Mouse (Mus musculus) embryonic facial prominence, embryonic 15.5 days (tissue): ENCODE measurements around the gene Il23a. TPM values are rescaled to one million over a fixed set of nuclear protein-coding genes. Genes with fewer than 3 reads are reported as not detected.

Experiments
- ATAC-seq: fragments of 200-750 bp; cut with Nextera tagmentation; 2 replicates; pipeline ENCODE4 v1.8.0; 2017; ENCODE audit warnings: low read depth, moderate TSS enrichment; ENCODE audit not compliant: insufficient number of reproducible peaks, low FRiP score, low TSS enrichment
- H3K27ac ChIP-seq: fragments of 300-500 bp; sonication (generic); replicated peaks from 2 replicates; pipeline ENCODE4 v1.5.1; 2015; ENCODE audit warnings: mild to moderate bottlenecking, inconsistent platforms
- H3K27me3 ChIP-seq: fragments of 300-500 bp; sonication (generic); 2 replicates; pipeline ENCODE4 v1.6.1; 2015; ENCODE audit warnings: inconsistent platforms
- H3K36me3 ChIP-seq: fragments of 300-500 bp; sonication (generic); 2 replicates; pipeline ENCODE4 v1.6.1; 2015; ENCODE audit warnings: mild to moderate bottlenecking, inconsistent platforms
- H3K4me1 ChIP-seq: fragments of 300-500 bp; sonication (generic); 2 replicates; pipeline ENCODE4 v1.6.1; 2015; ENCODE audit warnings: inconsistent platforms
- H3K4me2 ChIP-seq: fragments of 300-500 bp; sonication (generic); replicated peaks from 2 replicates; pipeline ENCODE4 v1.6.1; 2015; ENCODE audit warnings: mild to moderate bottlenecking, inconsistent platforms
- H3K4me3 ChIP-seq: fragments of 300-500 bp; sonication (generic); replicated peaks from 2 replicates; pipeline ENCODE4 v1.5.1; 2015; ENCODE audit warnings: mild to moderate bottlenecking, inconsistent platforms
- H3K9ac ChIP-seq: fragments of 300-500 bp; sonication (generic); 2 replicates; pipeline ENCODE4 v1.6.1; 2015; ENCODE audit warnings: inconsistent platforms
- H3K9me3 ChIP-seq: fragments of 300-500 bp; sonication (generic); replicated peaks from 2 replicates; pipeline ENCODE4 v1.6.1; 2016; ENCODE audit warnings: inconsistent platforms
- WGBS: fragments of 180-500 bp; shearing (Covaris S2); methylation state at CpG from one replicate; pipeline ENCODE4 v1.1.7; 2015; 5-methylcytosine and 5-hydroxymethylcytosine counted together
- polyA plus RNA-seq: library from polyadenylated mRNA; unstranded; fragments of >200 nt; fragmentation: Nextera tagmentation; extraction: Ambion mirVana; gene quantifications from 2 replicates; pipeline ENCODE4 v1.2.1, GENCODE M21; 2015

Il23a gene
- polyA plus RNA-seq = 0.35 TPM in 1 of 2 replicates, not detected in the other

DNA sequence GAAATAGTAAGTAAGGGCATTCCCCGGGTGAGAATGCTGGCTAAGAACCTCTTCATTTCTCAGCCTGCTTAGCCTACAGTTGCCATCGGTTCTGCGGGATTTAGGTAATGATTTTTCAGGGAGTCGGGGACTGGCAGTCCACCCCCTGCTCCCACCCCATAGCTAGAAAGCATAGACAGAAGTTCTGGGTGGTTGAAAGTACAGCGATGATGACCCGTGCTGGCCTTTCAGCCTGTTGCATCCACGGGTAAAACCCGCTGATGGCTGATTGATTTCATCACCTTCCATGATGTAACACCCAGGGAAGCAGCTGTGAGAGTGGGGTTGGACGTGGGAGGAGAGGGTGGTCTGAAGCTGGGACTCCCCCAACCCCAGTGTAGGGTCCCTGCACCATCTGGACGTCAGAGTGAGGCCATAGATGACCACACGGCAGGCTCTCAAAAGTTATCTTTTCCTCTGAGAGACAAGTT is at the start of gene Il23a:
Il23a (minus strand) TSS at position 51 of the 470 bp plus-strand sequence.
- Histone ChIP-seq H3K27ac (no peak within 1 kb of the TSS), H3K9ac (no peak within 1 kb of the TSS), H3K9me3 (no peaks in the 10 kb centered on the region), H3K36me3 (no peaks in the 10 kb centered on the region), H3K4me3 (no peak within 1 kb of the TSS), H3K4me2 (no peak within 1 kb of the TSS), H3K27me3 (no peaks in the 10 kb centered on the region), H3K4me1 (peaks cover 8% of the 10 kb centered on the region)
- WGBS = 78% methylated on average over 11 of the region's 11 CpGs
- ATAC-seq = no peak

- no peak for ATAC-seq
- H3K9ac ChIP-seq = no peak overlapping the region
- no peaks in the 10 kb centered on the region for H3K27me3 ChIP-seq
- no peaks in the 10 kb centered on the region for H3K9me3 ChIP-seq
- no peak overlapping the region for H3K4me3 ChIP-seq
- no peak overlapping the region for H3K4me2 ChIP-seq
- 86% methylated on average over 8 of the region's 8 CpGs for WGBS
- H3K4me1 ChIP-seq = peaks cover 9% of the 10 kb centered on the region
- H3K36me3 ChIP-seq = peaks cover 35% of the 10 kb centered on the region
- no peak overlapping the region for H3K27ac ChIP-seq
Measured at GRCm38 (mm10) chr10:128347541-128347940, 49.0 kb upstream of the Il23a start.

- Histone ChIP-seq H3K27ac (peak overlapping the region; percentile 76), H3K9me3 (no peaks in the 10 kb centered on the region), H3K4me3 (0 out of 2 replicates have a peak overlapping the region, but pooled peaks have one; percentile 6), H3K27me3 (no peaks in the 10 kb centered on the region), H3K36me3 (0 out of 2 replicates have a peak, but pooled peaks cover 8% of the 10 kb centered on the region), H3K4me1 (peaks cover 9% of the 10 kb centered on the region), H3K4me2 (peak overlapping the region; percentile 28; the same call in 1 of the 2 replicates), H3K9ac (no peak overlapping the region)
- peak; percentile 67 for ATAC-seq
- 34% methylated on average over 7 of the region's 7 CpGs for WGBS
Measured at GRCm38 (mm10) chr10:128344568-128345275, 46.2 kb upstream of the Il23a start.

DNA sequence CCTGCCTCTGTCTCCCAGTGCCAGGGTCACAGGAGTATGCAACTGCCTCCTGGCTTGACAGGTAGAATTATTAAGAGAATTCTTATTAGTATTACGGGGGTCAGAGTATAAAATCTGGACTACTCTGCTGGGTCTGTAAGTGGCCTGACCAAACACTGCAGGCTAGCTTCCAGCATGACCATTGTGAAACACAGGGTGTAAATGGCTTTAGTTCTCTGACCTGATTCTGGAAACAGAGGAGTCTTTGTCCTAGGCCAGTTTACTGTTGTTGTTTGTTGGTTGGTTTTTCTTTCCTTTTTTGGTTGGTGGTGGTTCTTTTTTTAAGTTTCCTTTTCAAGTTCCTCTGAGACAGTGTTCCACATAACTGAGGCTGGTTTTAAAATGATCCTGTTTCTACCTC is 44.9 kb upstream of the Il23a start:
- H3K4me3 ChIP-seq = no peak overlapping the region
- no peak overlapping the region for H3K9ac ChIP-seq
- peaks cover 20% of the 10 kb centered on the region for H3K4me1 ChIP-seq
- WGBS = 98% methylated on average over 1 of the region's 1 CpGs
- no peaks in the 10 kb centered on the region for H3K36me3 ChIP-seq
- ATAC-seq = no peak
- no peaks in the 10 kb centered on the region for H3K9me3 ChIP-seq
- no peak overlapping the region for H3K27ac ChIP-seq
- no peaks in the 10 kb centered on the region for H3K27me3 ChIP-seq
- no peak overlapping the region for H3K4me2 ChIP-seq

DNA sequence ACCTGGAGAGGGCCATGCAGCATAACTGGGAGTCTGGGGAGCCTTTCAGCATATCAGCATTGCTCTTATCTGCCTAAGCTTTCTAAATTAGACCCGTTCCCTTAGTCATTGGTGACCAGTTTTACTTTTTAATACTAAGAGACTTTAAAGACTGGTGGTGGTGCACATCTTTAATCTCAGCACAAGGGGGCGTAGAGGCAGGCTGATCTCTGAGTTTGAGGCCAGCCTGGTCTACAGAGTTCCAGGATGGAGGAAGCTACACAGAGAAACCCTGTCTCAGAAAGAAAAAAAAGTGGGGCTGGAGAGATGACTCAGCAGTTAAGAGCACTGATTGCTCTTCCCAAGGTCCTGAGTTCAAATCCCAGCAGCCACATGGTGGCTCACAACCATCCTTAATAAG is 41.7 kb upstream of the Il23a start:
- H3K9ac ChIP-seq = no peak overlapping the region
- peaks cover 27% of the 10 kb centered on the region for H3K4me1 ChIP-seq
- no peaks in the 10 kb centered on the region for H3K9me3 ChIP-seq
- H3K27ac ChIP-seq = no peak overlapping the region
- H3K36me3 ChIP-seq = no peaks in the 10 kb centered on the region
- H3K27me3 ChIP-seq = no peaks in the 10 kb centered on the region
- WGBS = 81% methylated on average over 2 of the region's 2 CpGs
- H3K4me2 ChIP-seq = no peak overlapping the region
- no peak for ATAC-seq
- no peak overlapping the region for H3K4me3 ChIP-seq

GRCm38 (mm10) chr10:128338948-128339347 is 40.4 kb upstream of the Il23a start:
- H3K9me3 ChIP-seq = no peaks in the 10 kb centered on the region
- H3K4me3 ChIP-seq = peak overlapping the region; percentile 98
- peaks cover 18% of the 10 kb centered on the region for H3K4me1 ChIP-seq
- H3K27ac ChIP-seq = no peak overlapping the region; the same call in 1 of the 2 replicates
- H3K27me3 ChIP-seq = no peaks in the 10 kb centered on the region
- ATAC-seq = no peak
- 50% methylated on average over 2 of the region's 2 CpGs for WGBS
- H3K36me3 ChIP-seq = no peaks in the 10 kb centered on the region
- peak overlapping the region; percentile 77 for H3K4me2 ChIP-seq
- H3K9ac ChIP-seq = no peak overlapping the region

DNA sequence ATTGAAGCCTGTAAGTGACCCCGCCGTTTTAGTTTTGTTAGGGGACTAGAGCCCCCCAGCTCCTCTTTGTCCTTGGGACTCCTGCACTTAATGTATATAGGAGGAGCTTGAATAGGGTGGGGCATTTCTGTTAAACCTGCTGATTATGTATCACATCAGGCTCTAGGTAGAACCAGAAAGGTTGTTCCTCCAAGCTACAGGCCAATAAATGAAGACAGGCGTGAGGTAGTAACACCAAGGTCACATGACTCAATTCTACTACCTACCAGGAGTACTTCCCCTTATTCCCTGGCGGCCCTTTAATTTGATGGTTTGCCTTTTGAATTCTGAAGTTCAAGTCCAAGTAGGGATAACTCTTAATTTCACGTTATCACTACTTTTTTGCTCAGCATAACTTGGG is 39.9 kb upstream of the Il23a start:
- Histone ChIP-seq H3K4me3 (peak overlapping the region; percentile 98), H3K9ac (peak overlapping the region; percentile 96), H3K9me3 (no peaks in the 10 kb centered on the region), H3K36me3 (no peaks in the 10 kb centered on the region), H3K27ac (peak overlapping the region; percentile 94), H3K4me2 (peak overlapping the region; percentile 77), H3K27me3 (no peaks in the 10 kb centered on the region), H3K4me1 (peaks cover 18% of the 10 kb centered on the region)
- ATAC-seq = no peak
- 13% methylated on average over 5 of the region's 5 CpGs for WGBS

DNA sequence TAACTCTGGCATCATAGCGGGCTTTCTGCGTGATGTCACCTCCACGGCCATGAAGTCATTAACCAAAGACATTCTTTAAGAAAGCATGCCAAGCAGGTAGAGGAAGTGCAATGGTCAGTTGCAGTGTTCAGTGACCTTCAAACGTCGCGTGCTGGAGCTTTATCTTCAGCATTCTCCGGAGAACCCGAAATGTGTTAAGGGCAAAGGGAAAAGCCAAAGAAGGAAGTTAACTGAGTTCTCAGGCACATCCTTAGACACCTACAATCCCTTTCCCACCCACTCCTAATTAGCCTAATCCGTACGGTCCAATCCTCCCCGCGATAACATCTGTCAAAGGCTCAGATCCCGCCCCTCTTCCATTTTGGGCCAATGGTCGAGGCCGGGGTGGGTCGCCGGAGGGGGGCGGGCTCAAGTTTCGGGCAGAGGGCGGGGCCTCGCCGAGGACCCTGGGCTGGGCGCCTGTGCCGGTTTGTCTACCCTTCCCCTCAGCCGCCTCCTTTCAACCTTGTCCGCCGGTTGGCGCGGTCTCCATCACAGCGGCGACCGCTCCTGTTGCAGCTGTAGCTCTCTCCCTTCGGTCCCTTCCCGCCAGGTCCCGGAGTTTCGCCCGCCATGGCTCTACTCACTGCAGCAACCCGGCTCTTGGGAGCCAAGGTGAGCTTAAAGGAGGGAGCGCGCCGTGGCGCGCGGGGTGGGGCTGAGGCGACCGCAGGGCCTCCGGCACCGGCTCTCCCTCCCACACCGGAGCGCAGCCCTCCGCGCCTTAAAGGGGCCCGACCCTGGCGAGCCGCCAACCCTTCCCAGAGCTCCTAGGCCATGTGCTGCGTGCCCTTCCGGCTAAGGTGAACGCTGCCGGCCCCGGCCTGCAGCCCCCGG is 39.0 kb upstream of the Il23a start, which contains the start of gene Cs:
Cs (plus strand) TSS at position 429 of the 876 bp plus-strand sequence.
- peak within 1 kb of the TSS; percentile 77 for H3K4me2 ChIP-seq
- peak within 1 kb of the TSS; percentile 98 for H3K4me3 ChIP-seq
- H3K9ac ChIP-seq = peak within 1 kb of the TSS; percentile 96
- H3K27ac ChIP-seq = peak within 1 kb of the TSS; percentile 94
- H3K36me3 ChIP-seq = no peaks in the 10 kb centered on the region
- WGBS = under 1% methylated on average over 61 of the region's 61 CpGs
- peaks cover 18% of the 10 kb centered on the region for H3K4me1 ChIP-seq
- peak; percentile 99 for ATAC-seq
- no peaks in the 10 kb centered on the region for H3K9me3 ChIP-seq
- no peaks in the 10 kb centered on the region for H3K27me3 ChIP-seq

DNA sequence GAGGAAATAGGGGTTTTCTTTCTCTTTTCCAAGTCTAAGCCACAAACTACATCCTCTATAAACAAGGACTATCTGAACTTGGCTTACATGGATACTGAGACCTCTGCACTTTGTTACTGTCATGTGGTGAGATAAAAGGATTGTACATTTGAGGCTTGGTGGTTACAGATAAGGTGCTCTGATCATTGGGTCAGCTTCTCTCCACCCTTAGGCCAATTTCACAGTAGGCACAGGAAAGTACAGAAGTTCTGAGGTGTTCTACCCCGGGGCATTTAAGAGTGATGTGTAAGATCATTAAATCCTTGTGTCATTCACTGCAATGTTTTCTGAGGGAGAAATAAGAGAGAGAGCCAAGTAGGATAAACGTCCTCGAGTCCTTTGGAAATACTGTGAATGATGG is 38.0 kb upstream of the Il23a start:
- peaks cover 18% of the 10 kb centered on the region for H3K4me1 ChIP-seq
- H3K4me2 ChIP-seq = peak overlapping the region; percentile 77
- H3K9me3 ChIP-seq = no peaks in the 10 kb centered on the region
- H3K9ac ChIP-seq = no peak overlapping the region
- peak overlapping the region; percentile 84; the same call in 1 of the 2 replicates for H3K27ac ChIP-seq
- H3K4me3 ChIP-seq = peak overlapping the region; percentile 98
- H3K27me3 ChIP-seq = no peaks in the 10 kb centered on the region
- ATAC-seq = no peak
- H3K36me3 ChIP-seq = no peaks in the 10 kb centered on the region
- WGBS = 78% methylated on average over 3 of the region's 3 CpGs

DNA sequence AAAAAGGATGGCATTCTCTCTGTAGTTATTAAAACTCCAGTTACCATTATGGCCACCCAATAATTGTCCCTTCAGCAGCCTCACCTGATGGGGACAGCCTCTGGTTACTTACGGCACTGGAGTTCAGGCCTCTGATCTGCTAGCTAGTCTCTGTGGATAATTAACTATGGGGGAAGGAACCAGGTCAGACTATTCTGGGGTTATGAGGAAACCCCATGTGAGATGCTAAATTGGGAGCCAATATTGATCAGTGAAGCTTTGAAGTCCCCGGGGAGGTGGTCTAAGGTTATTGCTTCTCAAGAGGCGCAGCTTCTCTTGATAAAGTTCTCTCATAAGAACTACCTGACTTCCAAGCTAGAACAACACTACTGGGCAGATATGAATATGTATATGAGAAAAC is 37.6 kb upstream of the Il23a start:
- no peak for ATAC-seq
- no peaks in the 10 kb centered on the region for H3K27me3 ChIP-seq
- no peaks in the 10 kb centered on the region for H3K9me3 ChIP-seq
- WGBS = 90% methylated on average over 3 of the region's 3 CpGs
- H3K9ac ChIP-seq = no peak overlapping the region
- H3K36me3 ChIP-seq = no peaks in the 10 kb centered on the region
- H3K4me3 ChIP-seq = no peak overlapping the region
- no peak overlapping the region for H3K4me2 ChIP-seq
- peaks cover 18% of the 10 kb centered on the region for H3K4me1 ChIP-seq
- no peak overlapping the region for H3K27ac ChIP-seq

DNA sequence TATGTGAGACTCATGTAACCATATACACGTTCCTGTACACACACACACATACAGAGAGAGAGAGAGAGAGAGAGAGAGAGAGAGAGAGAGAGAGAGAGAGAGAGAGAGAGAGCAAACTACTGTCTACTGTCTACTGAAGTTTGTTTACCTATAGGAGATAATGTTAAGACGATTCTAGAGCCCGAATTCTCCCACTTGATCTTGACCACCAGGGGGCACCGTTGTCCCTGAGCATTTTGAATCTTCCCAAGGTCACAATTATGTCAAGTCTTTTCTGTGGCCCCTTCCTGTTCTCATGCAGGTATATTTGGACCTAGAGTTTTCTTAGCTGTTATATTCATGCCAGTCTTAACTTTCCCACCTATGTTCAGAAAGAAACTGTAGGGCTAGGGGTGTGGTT is 37.0 kb upstream of the Il23a start:
- H3K4me2 ChIP-seq = no peak overlapping the region
- no peak overlapping the region for H3K27ac ChIP-seq
- H3K9ac ChIP-seq = no peak overlapping the region
- no peaks in the 10 kb centered on the region for H3K9me3 ChIP-seq
- no peak for ATAC-seq
- peaks cover 18% of the 10 kb centered on the region for H3K4me1 ChIP-seq
- 6% methylated on average over 4 of the region's 4 CpGs for WGBS
- no peaks in the 10 kb centered on the region for H3K36me3 ChIP-seq
- H3K27me3 ChIP-seq = no peaks in the 10 kb centered on the region
- H3K4me3 ChIP-seq = no peak overlapping the region
